Mouse (Mus musculus): ENCODE data around the gene Ell.
"Not testable (repeated sequence)": the region's sequence is repeated elsewhere in the genome, so short reads cannot be mapped to it uniquely, and the experiment has no call there.

The Ell gene

GRCm38 (mm10) chr8:70507027-70507393 lies 32.2 kb upstream of the Ell start:
- no peak for DNase-seq

- no peak for DNase-seq
Measured at GRCm38 (mm10) chr8:70509281-70509952, 29.8 kb upstream of the Ell start.

- DNase-seq = peak; percentile 97
Measured at GRCm38 (mm10) chr8:70510228-70510915, 28.9 kb upstream of the Ell start, which contains the start of gene Uba52. Gene Uba52, minus strand, starts transcription at chr8:70510801.

GRCm38 (mm10) chr8:70511174-70511573 lies 28.1 kb upstream of the Ell start:
- not testable (repeated sequence) for DNase-seq

- DNase-seq = no peak
Measured at GRCm38 (mm10) chr8:70511770-70512169, 27.5 kb upstream of the Ell start.

- no peak for DNase-seq
Measured at GRCm38 (mm10) chr8:70512253-70512903, 26.9 kb upstream of the Ell start.

GRCm38 (mm10) chr8:70513441-70513840 lies 25.8 kb upstream of the Ell start:
- peak in 1 of 2 experiments; percentile 49 for DNase-seq

GRCm38 (mm10) chr8:70517940-70518643 lies 21.2 kb upstream of the Ell start:
- DNase-seq = no peak

GRCm38 (mm10) chr8:70519043-70519442 lies 20.2 kb upstream of the Ell start:
- no peak for DNase-seq

- DNase-seq = no peak
Measured at GRCm38 (mm10) chr8:70519606-70520005, 19.7 kb upstream of the Ell start.

- peak; percentile 96 to 97 for DNase-seq
Measured at GRCm38 (mm10) chr8:70522592-70523403, 16.5 kb upstream of the Ell start.

- no peak for DNase-seq
Measured at GRCm38 (mm10) chr8:70527111-70527511, 12.1 kb upstream of the Ell start.

- DNase-seq = peak; percentile 98 to 99
Measured at GRCm38 (mm10) chr8:70527512-70528181, 11.6 kb upstream of the Ell start, which contains the start of the genes Fkbp8 and Kxd1. Gene Fkbp8, plus strand, starts transcription at chr8:70527724. Gene Kxd1, minus strand, starts transcription at chr8:70527956.

GRCm38 (mm10) chr8:70528182-70528797 lies 11.0 kb upstream of the Ell start:
- no peak for DNase-seq

GRCm38 (mm10) chr8:70529299-70529698 lies 10.0 kb upstream of the Ell start:
- no peak for DNase-seq

- DNase-seq = peak in 1 of 2 experiments; percentile 18
Measured at GRCm38 (mm10) chr8:70529741-70530161, 9.5 kb upstream of the Ell start.

GRCm38 (mm10) chr8:70530314-70530713 lies 8.9 kb upstream of the Ell start:
- no peak for DNase-seq

GRCm38 (mm10) chr8:70534281-70534680 lies 5.0 kb upstream of the Ell start:
- no peak for DNase-seq

GRCm38 (mm10) chr8:70535221-70535620 lies 4.0 kb upstream of the Ell start:
- no peak for DNase-seq

- no peak for DNase-seq
Measured at GRCm38 (mm10) chr8:70535701-70536100, 3.6 kb upstream of the Ell start.

GRCm38 (mm10) chr8:70538024-70538579 lies 1.2 kb upstream of the Ell start:
- DNase-seq = peak; percentile 74 to 78
